Mouse (Mus musculus): ENCODE measurements at regions not wholly inside any gene's neighbourhood (a gene's known extent, or its start where the extent isn't known, plus 50 kb on each side); places are given as distances from the start of the nearest gene placed in this dataset.

- no peak overlapping the region for H3K4me3 ChIP-seq
- H3K27me3 ChIP-seq = no peaks in the 10 kb centered on the region
- no peaks in the 10 kb centered on the region for H3K9me3 ChIP-seq
- H3K9ac ChIP-seq = no peak overlapping the region
- H3K36me3 ChIP-seq = no peaks in the 10 kb centered on the region
- H3K4me1 ChIP-seq = no peaks in the 10 kb centered on the region
- ATAC-seq (ENCODE audit: borderline replicate concordance, extremely low read depth, low FRiP score, low TSS enrichment) = peak; percentile 62; the same call in 1 of the 2 replicates
- no peak overlapping the region for H3K4me2 ChIP-seq
- H3K27ac ChIP-seq = peak overlapping the region; percentile 78
Measured at GRCm38 (mm10) chr8:44656031-44656430, 279.2 kb upstream of the Fat1 start.

- no peak overlapping the region for H3K9ac ChIP-seq
- H3K4me3 ChIP-seq = no peak overlapping the region
- no peak overlapping the region for H3K4me2 ChIP-seq
- peak; percentile 67; the same call in 1 of the 2 replicates for ATAC-seq (ENCODE audit: borderline replicate concordance, extremely low read depth, low FRiP score, low TSS enrichment)
- no peaks in the 10 kb centered on the region for H3K4me1 ChIP-seq
- peak overlapping the region; percentile 78 for H3K27ac ChIP-seq
- WGBS = 53% methylated on average over 4 of the region's 4 CpGs
- no peaks in the 10 kb centered on the region for H3K27me3 ChIP-seq
- no peaks in the 10 kb centered on the region for H3K36me3 ChIP-seq
- no peaks in the 10 kb centered on the region for H3K9me3 ChIP-seq
Measured at GRCm38 (mm10) chr8:44656470-44656869, 278.8 kb upstream of the Fat1 start.

GRCm38 (mm10) chr8:44661696-44662095 is 273.6 kb upstream of the Fat1 start:
- ATAC-seq (ENCODE audit: borderline replicate concordance, extremely low read depth, low FRiP score, low TSS enrichment) = no peak

GRCm38 (mm10) chr8:44687126-44687525 is 248.1 kb upstream of the Fat1 start:
- H3K36me3 ChIP-seq = no peaks in the 10 kb centered on the region

More at GRCm38 (mm10) chr8:44661696-44662095, 273.6 kb upstream of the Fat1 start:
- Histone ChIP-seq H3K27ac (no peak overlapping the region), H3K9me3 (no peaks in the 10 kb centered on the region), H3K4me1 (no peaks in the 10 kb centered on the region), H3K36me3 (no peaks in the 10 kb centered on the region), H3K27me3 (no peaks in the 10 kb centered on the region), H3K4me2 (no peak overlapping the region), H3K9ac (no peak overlapping the region), H3K4me3 (no peak overlapping the region)
- 47% methylated on average over 2 of the region's 2 CpGs for WGBS

GRCm38 (mm10) chr8:44689837-44690592 is 245.2 kb upstream of the Fat1 start:
- H3K9ac ChIP-seq = no peak overlapping the region
- no peak overlapping the region for H3K4me3 ChIP-seq
- ATAC-seq (ENCODE audit: borderline replicate concordance, extremely low read depth, low FRiP score, low TSS enrichment) = no peak
- H3K36me3 ChIP-seq = no peaks in the 10 kb centered on the region
- peaks cover 5% of the 10 kb centered on the region; the same call in 1 of the 2 replicates for H3K27me3 ChIP-seq
- WGBS = 81% methylated on average over 9 of the region's 9 CpGs
- no peaks in the 10 kb centered on the region for H3K9me3 ChIP-seq
- no peak overlapping the region for H3K4me2 ChIP-seq
- no peak overlapping the region for H3K27ac ChIP-seq
- H3K4me1 ChIP-seq = peaks cover 19% of the 10 kb centered on the region

More at GRCm38 (mm10) chr8:44687126-44687525, 248.1 kb upstream of the Fat1 start:
- Histone ChIP-seq H3K9me3 (no peaks in the 10 kb centered on the region), H3K27me3 (no peaks in the 10 kb centered on the region), H3K27ac (peak overlapping the region; percentile 3; the same call in 1 of the 2 replicates), H3K4me1 (peaks cover 9% of the 10 kb centered on the region; the same call in 1 of the 2 replicates), H3K4me3 (no peak overlapping the region), H3K9ac (no peak overlapping the region), H3K4me2 (no peak overlapping the region)
- ATAC-seq (ENCODE audit: borderline replicate concordance, extremely low read depth, low FRiP score, low TSS enrichment) = no peak
- 82% methylated on average over 9 of the region's 9 CpGs for WGBS

- Histone ChIP-seq H3K36me3 (no peaks in the 10 kb centered on the region), H3K9me3 (no peaks in the 10 kb centered on the region), H3K4me3 (no peak overlapping the region), H3K4me1 (peaks cover 22% of the 10 kb centered on the region), H3K9ac (no peak overlapping the region), H3K27me3 (peaks cover 5% of the 10 kb centered on the region; the same call in 1 of the 2 replicates), H3K27ac (peak overlapping the region; percentile 48; the same call in 1 of the 2 replicates), H3K4me2 (no peak overlapping the region)
- 37% methylated on average over 4 of the region's 4 CpGs for WGBS
- no peak for ATAC-seq (ENCODE audit: borderline replicate concordance, extremely low read depth, low FRiP score, low TSS enrichment)
Measured at GRCm38 (mm10) chr8:44690593-44690950, 244.7 kb upstream of the Fat1 start.

GRCm38 (mm10) chr8:44691140-44691539 is 244.1 kb upstream of the Fat1 start:
- Histone ChIP-seq H3K4me1 (peaks cover 26% of the 10 kb centered on the region), H3K9me3 (no peaks in the 10 kb centered on the region), H3K4me3 (no peak overlapping the region), H3K4me2 (no peak overlapping the region), H3K27me3 (peaks cover 5% of the 10 kb centered on the region; the same call in 1 of the 2 replicates), H3K27ac (0 out of 2 replicates have a peak overlapping the region, but pooled peaks have one; percentile 48), H3K9ac (no peak overlapping the region), H3K36me3 (no peaks in the 10 kb centered on the region)
- peak; percentile 62; the same call in 1 of the 2 replicates for ATAC-seq (ENCODE audit: borderline replicate concordance, extremely low read depth, low FRiP score, low TSS enrichment)
- 22% methylated on average over 7 of the region's 7 CpGs for WGBS

- ATAC-seq (ENCODE audit: borderline replicate concordance, extremely low read depth, low FRiP score, low TSS enrichment) = no peak
- Histone ChIP-seq H3K27ac (no peak overlapping the region), H3K4me1 (peaks cover 31% of the 10 kb centered on the region), H3K4me3 (no peak overlapping the region), H3K36me3 (no peaks in the 10 kb centered on the region), H3K9ac (no peak overlapping the region), H3K4me2 (no peak overlapping the region), H3K9me3 (no peaks in the 10 kb centered on the region), H3K27me3 (peaks cover 5% of the 10 kb centered on the region; the same call in 1 of the 2 replicates)
- 55% methylated on average over 8 of the region's 8 CpGs for WGBS
Measured at GRCm38 (mm10) chr8:44692036-44692688, 243.1 kb upstream of the Fat1 start.

GRCm38 (mm10) chr8:44694861-44695260 is 240.4 kb upstream of the Fat1 start:
- H3K4me2 ChIP-seq = peak overlapping the region; percentile 30; the same call in 1 of the 2 replicates
- H3K4me3 ChIP-seq = no peak overlapping the region
- no peaks in the 10 kb centered on the region for H3K36me3 ChIP-seq
- peaks cover 32% of the 10 kb centered on the region for H3K4me1 ChIP-seq
- no peak overlapping the region for H3K27ac ChIP-seq
- no peak overlapping the region for H3K9ac ChIP-seq
- 12% methylated on average over 9 of the region's 9 CpGs for WGBS
- ATAC-seq (ENCODE audit: borderline replicate concordance, extremely low read depth, low FRiP score, low TSS enrichment) = no peak
- peaks cover 5% of the 10 kb centered on the region; the same call in 1 of the 2 replicates for H3K27me3 ChIP-seq
- H3K9me3 ChIP-seq = no peaks in the 10 kb centered on the region

GRCm38 (mm10) chr8:44696066-44696853 is 239.0 kb upstream of the Fat1 start:
- H3K27ac ChIP-seq = no peak overlapping the region
- WGBS = 25% methylated on average over 9 of the region's 9 CpGs
- no peaks in the 10 kb centered on the region for H3K36me3 ChIP-seq
- no peak overlapping the region for H3K9ac ChIP-seq
- H3K9me3 ChIP-seq = no peaks in the 10 kb centered on the region
- no peak overlapping the region for H3K4me3 ChIP-seq
- 0 out of 2 replicates have a peak, but pooled peaks have one; percentile 33 for ATAC-seq (ENCODE audit: borderline replicate concordance, extremely low read depth, low FRiP score, low TSS enrichment)
- H3K4me1 ChIP-seq = peaks cover 29% of the 10 kb centered on the region
- H3K4me2 ChIP-seq = no peak overlapping the region
- peaks cover 6% of the 10 kb centered on the region; the same call in 1 of the 2 replicates for H3K27me3 ChIP-seq

GRCm38 (mm10) chr8:44699384-44700105 is 235.7 kb upstream of the Fat1 start:
- ATAC-seq (ENCODE audit: borderline replicate concordance, extremely low read depth, low FRiP score, low TSS enrichment) = no peak
- H3K27me3 ChIP-seq = peaks cover 3% of the 10 kb centered on the region; the same call in 1 of the 2 replicates
- H3K4me1 ChIP-seq = peaks cover 19% of the 10 kb centered on the region; the same call in 1 of the 2 replicates
- H3K9ac ChIP-seq = no peak overlapping the region
- H3K4me2 ChIP-seq = no peak overlapping the region
- no peak overlapping the region for H3K27ac ChIP-seq
- H3K36me3 ChIP-seq = no peaks in the 10 kb centered on the region
- no peak overlapping the region for H3K4me3 ChIP-seq
- 33% methylated on average over 18 of the region's 18 CpGs for WGBS
- no peaks in the 10 kb centered on the region for H3K9me3 ChIP-seq

Measured in lung, embryonic 15.5 days (tissue).